Mouse (Mus musculus) intestine, embryonic 16.5 days (tissue): ENCODE data around the gene Cyp11a1. TPM values are rescaled to one million over a fixed set of nuclear protein-coding genes. Genes with fewer than 3 reads are reported as not detected.

ENCODE experiments used
- ATAC-seq: fragments of 200-750 bp; cut with Nextera tagmentation; 2 replicates; pipeline ENCODE4 v1.8.0; 2017; ENCODE audit warnings: moderate TSS enrichment, moderate library complexity
- H3K27ac ChIP-seq: fragments of 300-500 bp; sonication (generic); 2 replicates; pipeline ENCODE4 v1.5.1; 2014; ENCODE audit warnings: mild to moderate bottlenecking, low read length
- H3K27me3 ChIP-seq: fragments of 300-500 bp; sonication (generic); replicated peaks from 2 replicates; pipeline ENCODE4 v1.6.1; 2014; ENCODE audit warnings: low read length, control low read depth, mixed read lengths; ENCODE audit not compliant: control insufficient read depth, insufficient read depth
- H3K36me3 ChIP-seq: fragments of 300-500 bp; sonication (generic); 2 replicates; pipeline ENCODE4 v1.6.1; 2014; ENCODE audit warnings: low read length, control low read depth; ENCODE audit not compliant: control insufficient read depth, insufficient read depth
- H3K4me1 ChIP-seq: fragments of 300-500 bp; sonication (generic); 2 replicates; pipeline ENCODE4 v1.6.1; 2014; ENCODE audit warnings: low read length, control low read depth, mixed read lengths; ENCODE audit not compliant: control insufficient read depth, insufficient read depth
- H3K4me2 ChIP-seq: fragments of 300-500 bp; sonication (generic); 2 replicates; pipeline ENCODE4 v1.6.1; 2014; ENCODE audit warnings: low read depth, low read length, control low read depth
- H3K4me3 ChIP-seq: fragments of 300-500 bp; sonication (generic); 2 replicates; pipeline ENCODE4 v1.5.1; 2014; ENCODE audit warnings: mild to moderate bottlenecking, low read length
- H3K9ac ChIP-seq: fragments of 300-500 bp; sonication (generic); 2 replicates; pipeline ENCODE4 v1.6.1; 2014; ENCODE audit warnings: low read depth, low read length
- H3K9me3 ChIP-seq: fragments of 300-500 bp; sonication (generic); 2 replicates; pipeline ENCODE4 v1.6.1; 2016; ENCODE audit warnings: low read length, control low read depth; ENCODE audit not compliant: control insufficient read depth
- WGBS: fragments of 180-500 bp; shearing (Covaris S2); extraction: QIAGEN DNeasy Blood & Tissue Kit; methylation state at CpG from one replicate; pipeline ENCODE4 v1.1.7; 2014; 5-methylcytosine and 5-hydroxymethylcytosine counted together
- polyA plus RNA-seq: library from polyadenylated mRNA; unstranded; fragments of >200 nt; fragmentation: Nextera tagmentation; extraction: Ambion mirVana; gene quantifications from 2 replicates; pipeline ENCODE4 v1.2.1, GENCODE M21; 2015

The Cyp11a1 gene
- polyA plus RNA-seq, 1 experiment from 2014 or later, result 22.4 TPM

DNA sequence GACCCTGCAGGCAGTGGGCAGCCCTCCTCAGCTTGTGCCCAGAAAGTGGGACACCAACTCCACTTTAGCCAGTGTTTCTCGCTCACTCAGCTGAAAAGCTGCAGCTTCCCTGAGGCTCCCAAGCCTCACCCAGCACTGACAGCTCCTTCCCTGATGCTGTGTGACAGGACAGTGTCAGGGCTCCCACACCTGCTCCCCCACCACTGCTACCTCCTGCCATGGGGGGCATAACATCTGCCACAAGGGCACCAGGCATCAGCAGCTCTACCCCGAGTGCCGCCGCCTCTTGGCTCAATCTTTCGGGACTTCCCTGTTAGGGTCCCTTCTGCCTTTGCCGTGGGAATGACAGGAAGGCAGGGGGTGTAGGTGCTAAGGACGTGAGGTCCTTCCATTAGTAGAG lies 19.9 kb upstream of the Cyp11a1 start:
- 73% methylated on average over 7 of the region's 7 CpGs for WGBS
- no peak overlapping the region for H3K9ac ChIP-seq
- H3K36me3 ChIP-seq, result no peaks in the 10 kb centered on the region
- no peak for ATAC-seq
- no peaks in the 10 kb centered on the region for H3K27me3 ChIP-seq
- no peak overlapping the region for H3K27ac ChIP-seq
- no peak overlapping the region for H3K4me2 ChIP-seq
- no peak overlapping the region for H3K4me3 ChIP-seq
- no peaks in the 10 kb centered on the region for H3K9me3 ChIP-seq
- H3K4me1 ChIP-seq, result no peaks in the 10 kb centered on the region; the same call in 1 of the 2 replicates

DNA sequence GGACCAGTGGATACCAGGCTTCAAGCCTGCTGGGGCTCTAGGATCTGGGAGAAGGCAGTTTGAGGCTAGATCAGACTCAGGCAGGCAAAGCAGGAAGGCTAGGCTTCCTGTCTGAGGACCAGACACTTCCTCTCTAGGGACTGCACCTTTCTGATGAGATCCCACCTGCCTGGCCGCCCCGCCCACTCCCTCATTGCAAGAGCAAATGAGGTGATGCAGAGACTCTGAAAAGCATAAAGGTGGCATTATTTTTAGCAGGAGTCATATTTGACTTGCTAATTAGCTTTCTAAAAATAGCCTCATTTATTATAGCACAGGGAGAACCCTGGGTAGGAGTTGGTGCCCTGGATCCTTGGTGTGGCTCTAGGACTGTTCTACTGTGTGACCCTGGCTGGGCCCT lies 18.1 kb upstream of the Cyp11a1 start:
- Histone ChIP-seq H3K4me2 (no peak overlapping the region), H3K9ac (no peak overlapping the region), H3K4me1 (no peaks in the 10 kb centered on the region; the same call in 1 of the 2 replicates), H3K27ac (no peak overlapping the region), H3K4me3 (no peak overlapping the region), H3K36me3 (no peaks in the 10 kb centered on the region), H3K9me3 (no peaks in the 10 kb centered on the region), H3K27me3 (no peaks in the 10 kb centered on the region)
- no peak for ATAC-seq
- 86% methylated on average over 2 of the region's 2 CpGs for WGBS

DNA sequence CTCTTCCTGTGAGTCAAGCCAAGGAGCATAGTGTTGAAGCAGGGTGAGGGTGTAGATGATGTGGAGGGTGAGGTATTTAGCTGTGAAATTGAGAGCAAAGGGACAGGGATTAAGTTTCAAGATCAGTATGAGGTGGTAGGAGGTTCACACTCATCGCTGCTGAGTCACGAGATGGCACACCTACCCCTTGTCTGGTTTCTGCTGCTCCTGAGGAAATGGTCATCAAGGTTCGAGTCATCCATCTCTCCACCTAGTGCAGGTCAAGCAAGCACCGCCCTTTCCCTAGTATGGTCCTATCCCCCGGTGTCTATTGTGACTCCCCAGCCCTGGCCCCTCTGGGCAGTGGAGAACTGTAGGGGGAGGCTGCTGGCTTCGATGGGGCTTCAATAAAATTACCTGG lies 16.9 kb upstream of the Cyp11a1 start:
- Histone ChIP-seq H3K4me3 (no peak overlapping the region), H3K36me3 (no peaks in the 10 kb centered on the region), H3K9me3 (no peaks in the 10 kb centered on the region), H3K27ac (no peak overlapping the region), H3K4me2 (no peak overlapping the region), H3K4me1 (no peaks in the 10 kb centered on the region; the same call in 1 of the 2 replicates), H3K9ac (no peak overlapping the region), H3K27me3 (no peaks in the 10 kb centered on the region)
- WGBS, result 79% methylated on average over 6 of the region's 6 CpGs
- ATAC-seq, result no peak

DNA sequence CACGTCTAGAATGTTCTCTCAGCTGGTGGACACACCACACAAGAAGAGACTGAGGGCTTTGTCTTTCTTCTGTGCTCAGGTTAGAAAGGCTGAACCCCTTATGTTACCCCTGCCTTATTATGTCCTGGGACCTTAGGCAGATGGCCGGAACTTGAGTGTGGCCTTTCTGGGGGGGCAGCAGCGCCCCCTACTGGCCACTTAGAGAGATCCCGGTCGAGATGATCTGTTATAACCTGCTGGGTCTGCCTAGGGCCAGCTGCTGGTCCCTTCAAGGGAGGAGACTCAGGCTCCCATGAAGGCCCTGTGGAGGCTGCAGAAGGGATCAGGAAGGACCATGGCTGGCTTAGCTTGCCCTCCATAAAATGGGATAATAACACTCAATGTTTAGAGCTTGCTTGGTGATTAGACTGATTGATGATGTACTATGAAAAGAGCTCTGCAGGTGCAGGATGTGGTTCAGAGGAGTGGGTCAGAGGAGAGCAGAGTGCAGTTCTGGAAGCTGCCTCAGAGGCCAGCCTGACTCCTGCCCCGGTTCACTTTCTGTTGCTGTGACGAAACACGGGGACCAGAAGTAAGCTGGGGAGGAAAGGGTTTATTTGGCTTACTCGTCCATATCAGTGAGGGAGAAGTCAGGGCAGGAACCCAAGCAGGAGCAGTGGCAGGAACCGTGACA lies 15.6 kb upstream of the Cyp11a1 start:
- no peaks in the 10 kb centered on the region for H3K27me3 ChIP-seq
- no peak overlapping the region for H3K4me2 ChIP-seq
- no peak overlapping the region for H3K27ac ChIP-seq
- WGBS, result 35% methylated on average over 10 of the region's 10 CpGs
- no peak overlapping the region; the same call in 1 of the 2 replicates for H3K9ac ChIP-seq
- no peaks in the 10 kb centered on the region; the same call in 1 of the 2 replicates for H3K4me1 ChIP-seq
- H3K36me3 ChIP-seq, result no peaks in the 10 kb centered on the region
- H3K9me3 ChIP-seq, result no peaks in the 10 kb centered on the region
- no peak overlapping the region for H3K4me3 ChIP-seq
- ATAC-seq, result peak; percentile 59

DNA sequence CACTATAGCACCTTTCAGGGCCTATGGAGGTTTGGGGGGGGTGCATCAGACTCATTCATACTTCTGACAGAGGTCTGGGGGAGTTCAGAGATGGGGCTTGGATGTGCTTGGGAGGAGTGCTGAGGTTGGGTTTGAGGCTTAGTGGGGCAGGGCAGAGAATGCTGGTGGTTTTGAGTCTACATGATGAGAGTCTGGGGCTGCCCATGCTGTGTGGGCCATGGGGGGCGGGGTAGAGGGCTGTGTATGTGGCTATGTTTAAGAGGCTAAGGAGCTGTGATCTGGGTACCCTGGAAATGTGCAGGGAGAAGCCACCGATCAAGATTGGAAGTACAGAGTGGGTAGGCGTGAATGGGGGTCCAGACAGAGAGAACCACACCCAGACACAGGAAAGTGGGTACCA lies 14.2 kb upstream of the Cyp11a1 start:
- Histone ChIP-seq H3K9me3 (no peaks in the 10 kb centered on the region), H3K27me3 (peaks cover 2% of the 10 kb centered on the region; the same call in 1 of the 2 replicates), H3K27ac (no peak overlapping the region), H3K4me3 (no peak overlapping the region), H3K36me3 (no peaks in the 10 kb centered on the region), H3K4me1 (no peaks in the 10 kb centered on the region; the same call in 1 of the 2 replicates), H3K9ac (no peak overlapping the region), H3K4me2 (no peak overlapping the region)
- 89% methylated on average over 3 of the region's 3 CpGs for WGBS
- no peak for ATAC-seq

DNA sequence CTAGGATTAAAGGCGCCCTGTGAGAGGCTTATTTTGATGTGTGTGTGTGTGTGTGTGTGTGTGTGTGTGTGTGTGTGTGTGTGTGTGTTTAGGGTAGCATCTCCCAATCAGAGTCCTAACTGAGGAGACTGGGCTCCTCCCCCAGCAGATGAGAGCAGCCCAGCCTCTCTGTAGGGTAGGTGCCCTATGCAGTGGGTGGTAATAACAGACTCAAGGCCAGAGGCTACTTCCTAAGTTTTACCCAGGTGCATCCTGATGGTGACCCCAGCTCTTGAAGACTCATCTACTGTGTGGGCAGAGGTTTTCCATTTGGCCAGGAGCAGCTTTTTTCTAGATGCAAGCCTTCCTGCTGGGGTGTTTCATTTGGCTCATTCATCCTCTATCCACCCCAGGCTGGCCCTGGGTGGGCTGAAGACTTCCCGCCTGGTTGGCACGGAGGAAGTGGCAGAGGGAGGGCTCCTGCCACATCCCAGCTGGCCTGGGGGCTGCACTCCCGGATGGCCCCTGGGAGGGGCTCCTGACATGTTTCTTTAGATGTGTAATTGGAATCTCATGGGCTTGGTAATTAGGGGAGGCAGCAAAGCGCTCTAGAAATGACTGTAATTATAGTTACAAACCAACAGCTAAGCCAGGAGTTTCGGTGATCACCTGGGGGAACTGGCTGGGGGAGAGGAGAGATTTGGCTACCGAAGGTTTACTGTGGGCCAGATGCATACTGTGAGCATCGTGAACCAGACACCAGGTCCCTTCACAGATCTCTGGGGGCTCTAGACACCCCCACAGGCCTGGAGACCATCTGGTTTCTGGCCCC lies 13.2 kb upstream of the Cyp11a1 start:
- Histone ChIP-seq H3K4me2 (no peak overlapping the region), H3K4me3 (no peak overlapping the region), H3K9me3 (no peaks in the 10 kb centered on the region), H3K27me3 (peaks cover 2% of the 10 kb centered on the region; the same call in 1 of the 2 replicates), H3K4me1 (peaks cover 5% of the 10 kb centered on the region; the same call in 1 of the 2 replicates), H3K36me3 (no peaks in the 10 kb centered on the region), H3K9ac (0 out of 2 replicates have a peak overlapping the region, but pooled peaks have one; percentile 10), H3K27ac (no peak overlapping the region)
- no peak for ATAC-seq
- 50% methylated on average over 8 of the region's 8 CpGs for WGBS

DNA sequence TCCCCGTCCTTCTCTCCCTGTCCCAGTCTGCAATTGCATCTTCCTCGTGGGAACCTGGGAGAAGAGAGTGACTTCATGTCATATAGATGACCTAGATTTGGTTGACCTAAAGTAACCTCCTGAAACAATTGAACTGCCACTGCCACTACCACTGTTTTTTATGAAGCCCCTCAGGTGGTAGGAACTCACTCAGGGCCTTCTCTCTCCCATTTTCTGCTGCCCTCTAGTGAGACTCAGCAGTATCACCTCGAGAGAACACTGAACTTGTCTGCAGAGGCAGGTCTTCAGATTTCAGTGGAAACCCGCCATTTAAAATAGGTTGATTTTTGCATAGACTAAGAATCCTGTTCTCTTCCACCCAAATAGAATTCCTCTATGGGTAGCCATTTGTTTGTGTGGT lies 10.9 kb upstream of the Cyp11a1 start:
- H3K27ac ChIP-seq, result no peak overlapping the region
- no peaks in the 10 kb centered on the region for H3K36me3 ChIP-seq
- no peaks in the 10 kb centered on the region for H3K9me3 ChIP-seq
- H3K4me1 ChIP-seq, result peaks cover 5% of the 10 kb centered on the region; the same call in 1 of the 2 replicates
- no peak for ATAC-seq
- no peak overlapping the region for H3K9ac ChIP-seq
- no peak overlapping the region for H3K4me2 ChIP-seq
- peaks cover 2% of the 10 kb centered on the region; the same call in 1 of the 2 replicates for H3K27me3 ChIP-seq
- H3K4me3 ChIP-seq, result no peak overlapping the region
- 38% methylated on average over 4 of the region's 4 CpGs for WGBS

DNA sequence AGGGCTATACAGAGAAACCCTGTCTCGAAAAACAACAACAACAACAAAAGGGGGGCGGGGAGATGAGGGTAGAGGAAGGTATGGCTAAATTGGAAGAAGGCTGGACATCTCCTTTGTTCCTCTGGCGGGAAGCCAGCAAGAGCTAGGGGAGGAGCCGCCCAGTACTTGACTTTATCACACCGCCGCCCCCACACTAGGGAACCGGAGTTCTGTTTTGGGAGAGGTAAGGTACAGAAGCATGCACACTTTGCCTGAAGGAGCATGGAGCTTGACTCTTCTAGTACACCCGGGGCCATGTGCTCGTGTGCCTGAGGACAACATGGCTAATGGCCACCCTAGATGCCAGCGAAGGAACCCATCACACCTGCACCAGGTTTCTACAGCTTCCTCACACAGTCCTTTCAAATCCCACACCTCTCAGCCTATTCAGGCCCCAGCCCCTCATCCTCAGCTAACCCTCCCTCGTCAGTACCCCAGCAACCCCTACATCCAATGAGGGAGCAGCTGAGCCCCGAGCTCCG lies 8.6 kb upstream of the Cyp11a1 start:
- Histone ChIP-seq H3K36me3 (no peaks in the 10 kb centered on the region), H3K27ac (no peak overlapping the region), H3K27me3 (peaks cover 2% of the 10 kb centered on the region; the same call in 1 of the 2 replicates), H3K4me3 (peak overlapping the region; percentile 37), H3K9me3 (no peaks in the 10 kb centered on the region), H3K4me2 (peak overlapping the region; percentile 61), H3K4me1 (peaks cover 5% of the 10 kb centered on the region; the same call in 1 of the 2 replicates), H3K9ac (peak overlapping the region; percentile 53; the same call in 1 of the 2 replicates)
- WGBS, result 20% methylated on average over 13 of the region's 13 CpGs
- no peak for ATAC-seq

DNA sequence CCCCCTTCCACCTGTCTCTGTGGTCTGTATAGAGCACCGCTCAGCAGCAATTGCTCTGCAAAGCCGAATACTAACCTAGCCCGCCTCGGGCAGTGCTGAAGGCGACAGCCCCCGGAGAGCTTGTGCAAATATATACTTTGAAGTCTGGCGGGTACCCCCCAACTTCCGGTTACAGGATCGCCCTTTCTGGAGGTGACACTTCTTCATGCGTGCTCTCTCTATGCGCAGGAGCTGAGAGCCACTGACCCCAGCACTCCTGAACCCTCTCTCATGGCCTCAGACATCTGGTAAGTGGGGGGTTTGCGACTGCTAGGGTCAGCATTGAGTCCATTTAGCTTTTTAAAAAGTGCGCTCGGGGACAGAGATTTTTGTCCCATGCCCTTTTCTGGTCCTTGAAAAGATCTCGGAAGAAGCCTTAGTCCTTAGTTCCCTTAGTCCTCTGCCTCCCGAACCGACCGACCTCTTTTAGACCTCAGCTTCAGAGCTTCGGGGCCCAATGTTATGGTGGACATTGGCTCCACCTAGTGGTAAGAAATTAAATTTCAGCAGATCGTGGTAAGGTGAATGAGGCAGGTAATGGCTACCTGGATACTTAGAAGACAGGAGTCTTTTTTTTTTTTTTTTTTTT lies 8.1 kb upstream of the Cyp11a1 start:
- H3K36me3 ChIP-seq, result no peaks in the 10 kb centered on the region
- H3K4me2 ChIP-seq, result peak overlapping the region; percentile 61
- peak overlapping the region; percentile 53 for H3K9ac ChIP-seq
- H3K4me3 ChIP-seq, result peak overlapping the region; percentile 37
- no peaks in the 10 kb centered on the region for H3K9me3 ChIP-seq
- peaks cover 2% of the 10 kb centered on the region; the same call in 1 of the 2 replicates for H3K27me3 ChIP-seq
- peak; percentile 92 for ATAC-seq
- WGBS, result 1% methylated on average over 20 of the region's 20 CpGs
- peaks cover 5% of the 10 kb centered on the region; the same call in 1 of the 2 replicates for H3K4me1 ChIP-seq
- H3K27ac ChIP-seq, result no peak overlapping the region
